Mouse (Mus musculus): ENCODE data around the gene Col6a6. TPM values are rescaled to one million over a fixed set of nuclear protein-coding genes. Genes with fewer than 3 reads are reported as not detected.
"Not testable (repeated sequence)": the region's sequence is repeated elsewhere in the genome, so short reads cannot be mapped to it uniquely, and the experiment has no call there.

Gene Col6a6
- total RNA-seq, 2 experiments from 2014 or later = 13.2 to 17.7 TPM

GRCm38 (mm10) chr9:105693056-105693455 is 134.9 kb downstream of the Col6a6 start:
- intact Hi-C loops (cut with DNase I; ENCODE audit: low total_unique reads) = loop anchor here (2.0 to 10.0 kb wide), 3 partner anchors 166 to 342 kb away; no protein-coding TSS in a partner anchor
- no peak for DNase-seq

- DNase-seq = no peak
- intact Hi-C loops (cut with DNase I; ENCODE audit: low total_unique reads) = loop anchor here (2.0 to 10.0 kb wide), 3 partner anchors 166 to 342 kb away; no protein-coding TSS in a partner anchor
These were observed 135.5 kb downstream of the Col6a6 start for GRCm38 (mm10) chr9:105692472-105692871.

GRCm38 (mm10) chr9:105689485-105689884 is 138.5 kb downstream of the Col6a6 start:
- intact Hi-C loops (cut with DNase I; ENCODE audit: low total_unique reads) = no loop called here
- DNase-seq = no peak

- DNase-seq = no peak
- intact Hi-C loops (cut with DNase I; ENCODE audit: low total_unique reads) = no loop called here
These were observed 143.3 kb downstream of the Col6a6 start for GRCm38 (mm10) chr9:105684549-105685165.

GRCm38 (mm10) chr9:105681386-105681785 is 146.6 kb downstream of the Col6a6 start:
- no peak for DNase-seq
- intact Hi-C loops (cut with DNase I; ENCODE audit: low total_unique reads) = no loop called here

- no peak for DNase-seq
- intact Hi-C loops (cut with DNase I; ENCODE audit: low total_unique reads) = no loop called here
These were observed 152.0 kb downstream of the Col6a6 start for GRCm38 (mm10) chr9:105675941-105676340.

GRCm38 (mm10) chr9:105672032-105672431 is 155.9 kb downstream of the Col6a6 start:
- DNase-seq = no peak
- intact Hi-C loops (cut with DNase I; ENCODE audit: low total_unique reads) = no loop called here

- intact Hi-C loops (cut with DNase I; ENCODE audit: low total_unique reads) = no loop called here
- no peak for DNase-seq
These were observed 157.0 kb downstream of the Col6a6 start for GRCm38 (mm10) chr9:105670916-105671315.

- intact Hi-C loops (cut with DNase I; ENCODE audit: low total_unique reads) = loop anchor here (10.0 kb wide), 1 partner anchor 1200 kb away; no protein-coding TSS in a partner anchor
- DNase-seq = no peak
These were observed 162.7 kb downstream of the Col6a6 start for GRCm38 (mm10) chr9:105665269-105665668.

GRCm38 (mm10) chr9:105659877-105660276 is 168.1 kb downstream of the Col6a6 start:
- no peak for DNase-seq
- intact Hi-C loops (cut with DNase I; ENCODE audit: low total_unique reads) = loop anchor here (10.0 kb wide), 1 partner anchor 1205 kb away; no protein-coding TSS in a partner anchor

- DNase-seq = no peak
- intact Hi-C loops (cut with DNase I; ENCODE audit: low total_unique reads) = no loop called here
These were observed 169.7 kb downstream of the Col6a6 start for GRCm38 (mm10) chr9:105658216-105658615.

GRCm38 (mm10) chr9:105656189-105656588 is 171.8 kb downstream of the Col6a6 start:
- no peak for DNase-seq
- intact Hi-C loops (cut with DNase I; ENCODE audit: low total_unique reads) = no loop called here

GRCm38 (mm10) chr9:105642460-105643371 is 185.2 kb downstream of the Col6a6 start, which contains the start of gene Pik3r4:
Gene Pik3r4 (plus strand): TSS chr9:105642978.
- peak; percentile 79 for DNase-seq
- intact Hi-C loops (cut with DNase I; ENCODE audit: low total_unique reads) = no loop called here

- DNase-seq; intact Hi-C loops (cut with DNase I; ENCODE audit: low total_unique reads): not testable (repeated sequence)
These were observed 186.6 kb downstream of the Col6a6 start for GRCm38 (mm10) chr9:105641377-105641776.

Other genes starting within 250 kb of the Col6a6 start
- gene Pik3r4, start 185.2 kb downstream of the Col6a6 start, total RNA-seq (2021) = 10 to 100 TPM; 10.9 to 11.6 TPM
- gene Col6a5, start 132.5 kb upstream of the Col6a6 start, total RNA-seq (2021) = under 1 TPM; 0.44 to 0.82 TPM

Data from gastrocnemius, postnatal 14 days (tissue).